Mouse (Mus musculus) heart, embryonic 13.5 days (tissue): ENCODE results near the gene Csrp2. TPM values are rescaled to one million over a fixed set of nuclear protein-coding genes. Genes with fewer than 3 reads are reported as not detected.
A peak's percentile ranks its signal among the peaks of the same experiment; 100 is the strongest.

ENCODE experiments used
- ATAC-seq: fragments of 200-750 bp; cut with Nextera tagmentation; 2 replicates; pipeline ENCODE4 v1.8.0; 2017; ENCODE audit warnings: moderate TSS enrichment; ENCODE audit not compliant: insufficient number of reproducible peaks, low FRiP score, low TSS enrichment; ENCODE audit errors: extremely low read depth
- H3K27ac ChIP-seq: fragments of 300-500 bp; sonication (generic); replicated peaks from 2 replicates; pipeline ENCODE4 v1.5.1; 2015; ENCODE audit warnings: moderate library complexity, mild to moderate bottlenecking, inconsistent platforms
- H3K27me3 ChIP-seq: fragments of 300-500 bp; sonication (generic); replicated peaks from 2 replicates; pipeline ENCODE4 v1.6.1; 2015; ENCODE audit warnings: mild to moderate bottlenecking, inconsistent platforms
- H3K36me3 ChIP-seq: fragments of 300-500 bp; sonication (generic); 2 replicates; pipeline ENCODE4 v1.6.1; 2015; ENCODE audit warnings: mild to moderate bottlenecking, inconsistent platforms
- H3K4me1 ChIP-seq: fragments of 300-500 bp; sonication (generic); 2 replicates; pipeline ENCODE4 v1.6.1; 2015; ENCODE audit warnings: inconsistent platforms
- H3K4me2 ChIP-seq: fragments of 300-500 bp; sonication (generic); 2 replicates; pipeline ENCODE4 v1.6.1; 2015; ENCODE audit warnings: inconsistent platforms, mild to moderate bottlenecking, moderate library complexity
- H3K4me3 ChIP-seq: fragments of 300-500 bp; sonication (generic); 2 replicates; pipeline ENCODE4 v1.5.1; 2015; ENCODE audit warnings: moderate library complexity, mild to moderate bottlenecking, inconsistent platforms
- H3K9ac ChIP-seq: fragments of 300-500 bp; sonication (generic); 2 replicates; pipeline ENCODE4 v1.6.1; 2015; ENCODE audit warnings: inconsistent platforms, mild to moderate bottlenecking, moderate library complexity
- H3K9me3 ChIP-seq: fragments of 300-500 bp; sonication (generic); 2 replicates; pipeline ENCODE4 v1.6.1; 2016; ENCODE audit warnings: inconsistent platforms
- WGBS: fragments of 180-500 bp; shearing (Covaris S2); methylation state at CpG from one replicate; pipeline ENCODE4 v1.1.7; 2015; ENCODE audit warnings: mixed read lengths; 5-methylcytosine and 5-hydroxymethylcytosine counted together
- polyA plus RNA-seq: library from polyadenylated mRNA; unstranded; fragments of >200 nt; fragmentation: Nextera tagmentation; extraction: Ambion mirVana; gene quantifications from 2 replicates; pipeline ENCODE4 v1.2.1, GENCODE M21; 2015

Csrp2 gene
- polyA plus RNA-seq, 1 experiment from 2014 or later = 377 TPM

DNA sequence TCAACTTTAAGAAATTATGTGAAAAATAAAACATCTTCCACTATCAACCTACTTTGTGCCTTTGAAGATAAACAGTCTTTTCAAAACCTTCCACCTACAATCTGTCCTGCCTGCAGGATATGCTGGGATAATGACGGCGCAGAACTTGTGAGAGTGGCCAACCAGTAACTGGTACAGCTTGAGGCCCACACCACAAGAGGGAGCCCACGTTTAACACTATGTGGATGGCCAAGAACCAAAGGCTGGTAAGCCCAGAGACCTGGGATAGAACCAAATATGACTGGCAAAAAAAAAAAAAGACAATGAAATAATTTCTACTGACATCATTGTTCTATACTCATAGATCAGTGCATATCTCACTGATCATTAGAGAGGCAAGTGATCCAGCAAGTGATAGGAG is 54.9 kb downstream of the Csrp2 start:
- ATAC-seq = no peak

DNA sequence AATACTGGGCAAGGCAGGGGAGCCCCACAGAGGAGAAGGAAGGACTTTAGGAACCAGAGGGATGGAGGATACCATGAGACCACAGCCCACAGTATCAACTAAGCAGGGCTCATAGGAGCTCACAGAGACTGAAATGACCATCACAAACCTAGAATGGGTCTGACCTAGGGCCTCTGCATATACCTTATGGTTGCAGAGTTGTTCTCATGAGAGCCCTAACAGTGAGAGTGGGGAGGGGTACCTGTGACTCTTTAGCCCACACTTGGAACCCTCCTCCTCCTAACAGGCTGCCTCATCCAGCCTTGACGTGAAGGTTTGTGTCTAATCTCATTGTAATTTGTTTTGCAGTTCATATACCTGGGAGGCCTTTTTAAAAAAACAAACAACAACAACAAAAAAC is 55.3 kb downstream of the Csrp2 start:
- Histone ChIP-seq H3K27me3 (no peaks in the 10 kb centered on the region), H3K27ac (no peak overlapping the region), H3K9ac (no peak overlapping the region), H3K4me2 (no peak overlapping the region), H3K4me1 (no peaks in the 10 kb centered on the region), H3K4me3 (no peak overlapping the region), H3K9me3 (no peaks in the 10 kb centered on the region), H3K36me3 (peaks cover 48% of the 10 kb centered on the region)
- no peak for ATAC-seq
- WGBS = 73% methylated on average over 1 of the region's 1 CpGs

More for the DNA sequence above, 54.9 kb downstream of the Csrp2 start:
- Histone ChIP-seq H3K36me3 (peaks cover 50% of the 10 kb centered on the region), H3K4me1 (no peaks in the 10 kb centered on the region), H3K27me3 (no peaks in the 10 kb centered on the region), H3K4me2 (no peak overlapping the region), H3K9me3 (no peaks in the 10 kb centered on the region), H3K27ac (no peak overlapping the region), H3K4me3 (no peak overlapping the region), H3K9ac (no peak overlapping the region)
- WGBS = 48% methylated on average over 3 of the region's 3 CpGs

DNA sequence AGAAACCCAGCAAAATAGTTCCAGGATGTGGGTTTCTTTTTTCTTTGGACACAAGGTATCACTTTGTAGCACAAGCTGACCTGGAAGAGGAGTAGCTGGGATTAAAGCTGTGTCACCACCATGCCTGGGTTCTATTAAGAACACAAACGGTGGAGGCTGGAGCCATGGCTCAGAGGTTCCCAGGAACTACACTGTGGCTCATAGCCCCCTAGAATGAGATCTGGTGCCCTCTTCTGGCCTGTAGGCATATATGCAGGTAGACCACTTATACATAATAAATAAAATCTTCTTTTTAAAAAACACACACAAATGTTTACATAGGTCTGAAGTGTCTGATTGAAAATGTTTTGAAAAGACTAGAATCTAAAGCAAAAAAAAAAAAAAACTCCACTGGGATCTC is 56.5 kb downstream of the Csrp2 start:
- 4% methylated on average over 1 of the region's 1 CpGs for WGBS
- Histone ChIP-seq H3K9ac (no peak overlapping the region), H3K9me3 (no peaks in the 10 kb centered on the region), H3K4me1 (no peaks in the 10 kb centered on the region), H3K27me3 (no peaks in the 10 kb centered on the region), H3K27ac (no peak overlapping the region), H3K4me3 (no peak overlapping the region), H3K36me3 (peaks cover 49% of the 10 kb centered on the region), H3K4me2 (no peak overlapping the region)
- ATAC-seq = no peak

DNA sequence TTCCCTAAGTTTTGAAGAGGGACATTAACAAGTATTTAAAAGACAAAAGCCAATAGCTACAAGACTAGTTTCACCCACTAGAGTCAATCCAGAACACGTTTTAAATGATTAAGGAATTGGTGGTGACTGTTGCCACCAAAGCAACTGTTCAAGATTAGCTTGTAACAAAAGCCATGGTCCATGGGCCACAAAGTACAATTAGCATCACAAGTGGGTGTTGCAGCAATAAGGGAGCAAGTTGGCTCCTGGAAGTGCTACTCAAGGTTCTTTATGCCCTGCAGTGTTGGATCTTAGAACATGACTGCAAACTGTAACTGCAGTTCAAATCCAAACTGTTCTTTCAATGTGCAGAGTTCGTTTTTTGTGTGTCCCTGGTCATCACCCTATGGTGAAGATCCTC is 57.8 kb downstream of the Csrp2 start:
- WGBS = 60% methylated on average over 2 of the region's 2 CpGs
- no peak for ATAC-seq
- no peaks in the 10 kb centered on the region for H3K4me1 ChIP-seq

DNA sequence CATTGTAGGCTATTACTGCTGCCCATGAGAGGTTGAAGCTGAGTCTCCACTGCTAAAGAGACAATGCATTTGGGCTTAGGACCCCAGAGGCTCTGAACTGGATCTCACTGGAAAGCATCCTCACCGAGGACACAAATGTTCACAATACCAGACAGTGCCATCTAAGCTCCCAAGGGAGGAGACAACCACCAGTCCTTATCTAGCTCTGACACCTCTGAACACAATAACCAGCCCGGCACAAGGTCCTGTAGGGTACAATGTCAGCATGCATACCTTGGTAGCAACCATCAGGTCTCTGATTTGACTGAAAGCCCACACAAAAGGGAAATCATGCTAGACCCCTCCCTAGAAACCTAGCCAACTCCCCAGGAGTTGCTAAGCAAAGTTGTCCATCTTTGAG is 59.8 kb downstream of the Csrp2 start:
- Histone ChIP-seq H3K27me3 (no peaks in the 10 kb centered on the region), H3K9ac (no peak overlapping the region), H3K36me3 (peaks cover 31% of the 10 kb centered on the region), H3K9me3 (no peaks in the 10 kb centered on the region), H3K4me3 (no peak overlapping the region), H3K4me1 (0 out of 2 replicates have a peak, but pooled peaks cover 4% of the 10 kb centered on the region), H3K4me2 (no peak overlapping the region), H3K27ac (no peak overlapping the region)
- 46% methylated on average over 2 of the region's 2 CpGs for WGBS
- no peak for ATAC-seq

More for the DNA sequence above, 57.8 kb downstream of the Csrp2 start:
- H3K36me3 ChIP-seq = peaks cover 46% of the 10 kb centered on the region
- H3K4me3 ChIP-seq = no peak overlapping the region
- H3K9ac ChIP-seq = no peak overlapping the region
- H3K27me3 ChIP-seq = no peaks in the 10 kb centered on the region
- H3K4me2 ChIP-seq = no peak overlapping the region
- no peak overlapping the region for H3K27ac ChIP-seq
- H3K9me3 ChIP-seq = no peaks in the 10 kb centered on the region

DNA sequence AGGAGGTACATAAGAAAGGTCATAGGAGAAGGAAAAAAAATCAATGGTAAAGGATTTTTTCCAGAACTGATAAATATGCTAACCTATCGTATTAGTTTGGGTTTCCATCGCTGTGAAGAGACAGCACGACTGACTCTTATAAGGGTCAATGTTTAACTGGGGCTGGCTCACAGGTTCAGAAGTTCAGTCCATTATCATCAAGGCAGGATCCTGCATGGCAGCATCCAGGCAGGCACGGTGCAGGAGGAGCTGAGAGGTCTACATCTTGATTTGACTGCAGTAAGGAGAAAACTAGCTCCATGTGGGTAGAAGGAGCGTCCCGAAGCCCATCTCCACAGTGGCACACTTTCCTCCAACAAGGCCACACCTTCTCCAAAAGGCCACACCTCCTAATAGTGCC is 60.9 kb downstream of the Csrp2 start:
- H3K4me2 ChIP-seq = no peak overlapping the region
- H3K36me3 ChIP-seq = peaks cover 31% of the 10 kb centered on the region
- H3K4me1 ChIP-seq = 0 out of 2 replicates have a peak, but pooled peaks cover 4% of the 10 kb centered on the region
- 89% methylated on average over 6 of the region's 6 CpGs for WGBS
- no peak overlapping the region for H3K9ac ChIP-seq
- H3K4me3 ChIP-seq = no peak overlapping the region
- no peak for ATAC-seq
- no peaks in the 10 kb centered on the region for H3K9me3 ChIP-seq
- no peaks in the 10 kb centered on the region for H3K27me3 ChIP-seq
- H3K27ac ChIP-seq = no peak overlapping the region

DNA sequence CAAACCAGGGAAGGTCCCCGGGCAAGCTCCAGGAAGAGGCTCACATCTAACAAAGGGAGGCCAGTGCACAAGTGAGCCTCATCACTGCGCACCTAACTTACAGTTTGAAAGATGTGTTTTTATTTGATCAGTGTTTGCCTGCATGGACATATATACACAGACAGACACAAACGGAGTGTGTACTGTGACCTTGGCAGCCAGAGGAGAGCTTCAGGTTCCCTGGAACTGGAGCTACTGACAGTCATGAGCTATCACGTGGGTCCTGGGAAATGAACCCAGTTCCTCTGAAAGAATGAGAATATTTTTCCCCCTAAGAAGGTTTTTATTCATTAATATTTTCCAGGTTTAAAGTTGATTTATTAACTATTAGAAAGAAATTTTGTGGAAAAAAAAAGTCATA is 63.2 kb downstream of the Csrp2 start:
- no peak for ATAC-seq
- Histone ChIP-seq H3K4me2 (no peak overlapping the region), H3K9me3 (no peaks in the 10 kb centered on the region), H3K27me3 (no peaks in the 10 kb centered on the region), H3K4me1 (peaks cover 18% of the 10 kb centered on the region), H3K9ac (no peak overlapping the region), H3K36me3 (peaks cover 21% of the 10 kb centered on the region), H3K27ac (no peak overlapping the region), H3K4me3 (no peak overlapping the region)
- WGBS = 79% methylated on average over 4 of the region's 4 CpGs

DNA sequence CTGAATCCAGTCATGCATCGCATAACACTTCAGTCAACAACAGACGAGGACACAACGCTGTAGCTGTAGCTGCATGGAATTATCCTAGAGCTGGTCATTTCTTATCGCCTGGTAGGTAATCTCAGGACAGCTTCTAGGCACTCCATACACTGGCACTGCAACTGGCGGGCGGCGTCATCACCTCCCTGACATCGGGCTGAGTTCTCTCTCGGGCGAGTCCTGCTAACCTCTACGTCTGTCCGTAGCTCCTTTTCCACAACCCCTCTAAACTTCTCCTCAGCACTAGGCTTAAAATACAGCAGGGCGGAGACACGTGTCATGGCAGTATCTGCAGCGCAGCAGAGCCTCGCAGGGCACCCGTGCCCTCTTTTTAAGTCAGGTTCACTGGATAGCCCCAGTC is 67.1 kb downstream of the Csrp2 start:
- Histone ChIP-seq H3K27me3 (no peaks in the 10 kb centered on the region), H3K9ac (peak overlapping the region; percentile 28), H3K4me2 (peak overlapping the region; percentile 53), H3K27ac (peak overlapping the region; percentile 21; the same call in 1 of the 2 replicates), H3K4me1 (peaks cover 31% of the 10 kb centered on the region), H3K4me3 (0 out of 2 replicates have a peak overlapping the region, but pooled peaks have one; percentile 6), H3K36me3 (0 out of 2 replicates have a peak, but pooled peaks cover 3% of the 10 kb centered on the region), H3K9me3 (no peaks in the 10 kb centered on the region)
- 48% methylated on average over 17 of the region's 17 CpGs for WGBS
- no peak; the same call in 1 of the 2 replicates for ATAC-seq

Other genes starting within 250 kb of the Csrp2 start
- gene E2f7, start 174.3 kb upstream of the Csrp2 start, polyA plus RNA-seq = 14.5 and 15.8 TPM in 2 replicates
- gene Zdhhc17, start 90.4 kb downstream of the Csrp2 start, polyA plus RNA-seq = 15.4 and 17.6 TPM in 2 replicates
- gene Osbpl8, start 245.0 kb downstream of the Csrp2 start, polyA plus RNA-seq = 22.5 and 26.4 TPM in 2 replicates